Mouse (Mus musculus) intestine, postnatal 0 days (tissue): ENCODE data around the gene Mpo. TPM values are rescaled to one million over a fixed set of nuclear protein-coding genes. Genes with fewer than 3 reads are reported as not detected.

Source experiments
- ATAC-seq: fragments of 200-750 bp; cut with Nextera tagmentation; 2 replicates; pipeline ENCODE4 v1.8.0; 2017; ENCODE audit warnings: mild to moderate bottlenecking, moderate TSS enrichment, moderate library complexity
- H3K27ac ChIP-seq: fragments of 300-500 bp; sonication (generic); 2 replicates; pipeline ENCODE4 v1.5.1; 2014; ENCODE audit warnings: mild to moderate bottlenecking, low read depth, low read length, moderate library complexity
- H3K27me3 ChIP-seq: fragments of 300-500 bp; sonication (generic); replicated peaks from 2 replicates; pipeline ENCODE4 v1.6.1; 2014; ENCODE audit warnings: low read length, mixed read lengths; ENCODE audit not compliant: control insufficient read depth, insufficient read depth
- H3K36me3 ChIP-seq: fragments of 300-500 bp; sonication (generic); 2 replicates; pipeline ENCODE4 v1.6.1; 2014; ENCODE audit warnings: mild to moderate bottlenecking, moderate library complexity; ENCODE audit not compliant: control insufficient read depth, insufficient read depth
- H3K4me1 ChIP-seq: fragments of 300-500 bp; sonication (generic); replicated peaks from 2 replicates; pipeline ENCODE4 v1.6.1; 2014; ENCODE audit warnings: antibody characterized with exemption, low read length, mixed read lengths; ENCODE audit not compliant: control insufficient read depth, insufficient read depth
- H3K4me2 ChIP-seq: fragments of 300-500 bp; sonication (generic); replicated peaks from 2 replicates; pipeline ENCODE4 v1.6.1; 2014; ENCODE audit warnings: low read depth, mild to moderate bottlenecking, moderate library complexity
- H3K4me3 ChIP-seq: fragments of 300-500 bp; sonication (generic); 2 replicates; pipeline ENCODE4 v1.5.1; 2014; ENCODE audit warnings: low read depth, low read length
- H3K9ac ChIP-seq: fragments of 300-500 bp; sonication (generic); 2 replicates; pipeline ENCODE4 v1.6.1; 2014; ENCODE audit warnings: mild to moderate bottlenecking, low read depth, low read length
- H3K9me3 ChIP-seq: fragments of 300-500 bp; sonication (generic); 2 replicates; pipeline ENCODE4 v1.6.1; 2016; ENCODE audit warnings: mixed run types; ENCODE audit not compliant: control insufficient read depth
- CTCF ChIP-seq: sonication (generic); IDR thresholded peaks from 2 replicates; pipeline ENCODE4 v1.5.1; 2016; ENCODE audit warnings: low read depth, mild to moderate bottlenecking, control low read depth, antibody characterized with exemption, moderate library complexity
- WGBS: fragments of 180-500 bp; shearing (Covaris S2); extraction: QIAGEN DNeasy Blood & Tissue Kit; methylation state at CpG from one replicate; pipeline ENCODE4 v1.1.7; 2014; 5-methylcytosine and 5-hydroxymethylcytosine counted together
- microRNA counts: library from miRNA; unstranded; fragments of <30 nt; microRNA quantifications from one replicate; lab custom pipeline; 2016
- microRNA-seq: library from miRNA; unstranded; fragments of <30 nt; microRNA quantifications from one replicate; pipeline ENCODE4, GENCODE M21; 2016
- polyA plus RNA-seq: library from polyadenylated mRNA; unstranded; fragments of >200 nt; fragmentation: Nextera tagmentation; extraction: Ambion mirVana; gene quantifications from 2 replicates; pipeline ENCODE4 v1.2.1, GENCODE M21; 2015

Gene Mpo
- polyA plus RNA-seq, 1 experiment from 2014 or later, result 0.12 TPM

DNA sequence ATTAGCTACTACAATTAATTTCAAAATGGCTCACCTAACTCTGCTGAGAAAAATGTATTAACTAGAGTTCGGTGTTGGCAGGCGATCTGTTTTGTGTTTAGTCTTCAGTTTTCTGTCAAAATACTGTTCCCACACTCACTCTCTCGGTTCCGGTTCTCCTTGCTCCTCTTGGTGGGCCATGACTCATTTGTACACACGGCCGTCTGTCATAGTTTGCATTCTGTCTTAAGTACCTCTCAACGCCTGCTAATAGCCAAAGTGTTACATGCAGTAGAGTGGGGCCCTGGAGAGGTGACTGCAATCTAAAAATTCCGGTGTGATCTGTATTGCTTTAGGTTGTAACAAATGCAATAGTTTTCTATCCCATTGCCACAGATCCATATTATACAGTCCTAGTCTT is 47.3 kb downstream of the Mpo start:
- Histone ChIP-seq H3K9me3 (no peaks in the 10 kb centered on the region), H3K4me2 (no peak overlapping the region), H3K36me3 (no peaks in the 10 kb centered on the region), H3K4me3 (no peak overlapping the region), H3K27me3 (no peaks in the 10 kb centered on the region), H3K4me1 (no peaks in the 10 kb centered on the region), H3K27ac (no peak overlapping the region), H3K9ac (no peak overlapping the region)
- no peak for ATAC-seq
- 69% methylated on average over 8 of the region's 8 CpGs for WGBS
- no peak for TF ChIP-seq CTCF

DNA sequence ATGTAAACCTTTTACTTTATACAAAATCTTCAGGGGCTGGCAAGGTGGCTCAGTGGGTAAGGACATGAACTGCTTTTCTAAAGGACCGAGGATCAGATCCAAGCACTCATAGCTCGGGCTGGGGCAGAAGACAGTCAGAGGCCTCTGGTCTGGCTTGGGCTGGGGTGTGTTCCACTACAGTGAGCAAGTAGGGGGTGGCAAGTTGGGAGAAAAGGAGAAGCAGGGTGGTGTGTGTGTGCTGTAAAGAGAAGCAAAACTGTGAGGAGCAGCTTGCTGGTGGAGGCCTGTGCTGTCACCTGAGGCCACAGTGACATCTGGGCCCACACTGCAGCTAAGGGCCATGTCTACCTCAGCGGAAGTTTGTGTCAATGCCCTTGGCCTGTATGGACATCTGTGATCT is 48.1 kb downstream of the Mpo start:
- H3K4me3 ChIP-seq, result no peak overlapping the region
- H3K27ac ChIP-seq, result no peak overlapping the region
- ATAC-seq, result no peak
- H3K9ac ChIP-seq, result no peak overlapping the region
- 85% methylated on average over 3 of the region's 3 CpGs for WGBS
- H3K9me3 ChIP-seq, result no peaks in the 10 kb centered on the region
- H3K27me3 ChIP-seq, result no peaks in the 10 kb centered on the region
- H3K4me2 ChIP-seq, result no peak overlapping the region
- no peaks in the 10 kb centered on the region for H3K4me1 ChIP-seq
- no peaks in the 10 kb centered on the region for H3K36me3 ChIP-seq
- TF ChIP-seq CTCF, result no peak

DNA sequence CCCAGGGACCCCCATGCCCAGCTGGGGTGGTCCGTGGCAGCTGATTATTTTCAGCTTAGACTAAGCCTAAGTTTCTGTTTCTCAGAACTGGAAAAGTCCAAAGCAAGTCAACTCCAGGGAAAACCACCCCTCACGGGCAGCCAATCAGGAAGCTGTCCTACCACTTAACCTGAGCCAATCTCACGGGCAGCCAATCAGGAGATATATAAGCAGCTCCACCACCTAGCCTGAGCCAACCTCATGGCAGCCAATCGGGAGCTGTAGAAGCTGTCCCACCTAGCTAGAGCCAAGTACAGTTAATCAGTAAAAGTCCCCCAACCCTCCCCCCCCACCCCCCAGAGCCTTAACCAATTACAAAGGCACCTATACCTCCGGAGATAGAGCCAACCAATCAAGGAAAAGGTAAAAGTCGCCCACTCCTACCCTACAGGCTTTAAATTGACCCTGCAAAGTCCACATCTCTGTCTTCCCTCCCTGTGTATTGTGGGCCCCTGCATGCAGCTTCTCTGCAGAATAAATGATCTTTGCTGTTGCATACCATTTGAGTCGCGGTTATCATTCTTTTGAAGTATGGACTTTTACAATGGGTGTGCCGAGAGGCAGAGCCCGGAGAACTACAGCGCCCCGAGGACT is 53.7 kb downstream of the Mpo start:
- peak; percentile 91 for ATAC-seq
- no peak overlapping the region for H3K9ac ChIP-seq
- peak overlapping the region; percentile 32 for H3K4me2 ChIP-seq
- H3K9me3 ChIP-seq, result no peaks in the 10 kb centered on the region
- no peaks in the 10 kb centered on the region for H3K4me1 ChIP-seq
- H3K36me3 ChIP-seq, result no peaks in the 10 kb centered on the region
- 53% methylated on average over 12 of the region's 12 CpGs for WGBS
- no peak for TF ChIP-seq CTCF
- no peaks in the 10 kb centered on the region for H3K27me3 ChIP-seq
- no peak overlapping the region for H3K4me3 ChIP-seq
- no peak overlapping the region for H3K27ac ChIP-seq

GRCm38 (mm10) chr11:87847884-87848283 is 54.5 kb downstream of the Mpo start:
- no peak overlapping the region for H3K4me3 ChIP-seq
- H3K27ac ChIP-seq, result no peak overlapping the region
- no peaks in the 10 kb centered on the region for H3K4me1 ChIP-seq
- no peaks in the 10 kb centered on the region for H3K9me3 ChIP-seq
- H3K27me3 ChIP-seq, result no peaks in the 10 kb centered on the region
- 78% methylated on average over 6 of the region's 6 CpGs for WGBS
- no peak for ATAC-seq
- no peak overlapping the region for H3K9ac ChIP-seq
- H3K36me3 ChIP-seq, result no peaks in the 10 kb centered on the region
- TF ChIP-seq CTCF, result no peak
- 0 out of 2 replicates have a peak overlapping the region, but pooled peaks have one; percentile 32 for H3K4me2 ChIP-seq

DNA sequence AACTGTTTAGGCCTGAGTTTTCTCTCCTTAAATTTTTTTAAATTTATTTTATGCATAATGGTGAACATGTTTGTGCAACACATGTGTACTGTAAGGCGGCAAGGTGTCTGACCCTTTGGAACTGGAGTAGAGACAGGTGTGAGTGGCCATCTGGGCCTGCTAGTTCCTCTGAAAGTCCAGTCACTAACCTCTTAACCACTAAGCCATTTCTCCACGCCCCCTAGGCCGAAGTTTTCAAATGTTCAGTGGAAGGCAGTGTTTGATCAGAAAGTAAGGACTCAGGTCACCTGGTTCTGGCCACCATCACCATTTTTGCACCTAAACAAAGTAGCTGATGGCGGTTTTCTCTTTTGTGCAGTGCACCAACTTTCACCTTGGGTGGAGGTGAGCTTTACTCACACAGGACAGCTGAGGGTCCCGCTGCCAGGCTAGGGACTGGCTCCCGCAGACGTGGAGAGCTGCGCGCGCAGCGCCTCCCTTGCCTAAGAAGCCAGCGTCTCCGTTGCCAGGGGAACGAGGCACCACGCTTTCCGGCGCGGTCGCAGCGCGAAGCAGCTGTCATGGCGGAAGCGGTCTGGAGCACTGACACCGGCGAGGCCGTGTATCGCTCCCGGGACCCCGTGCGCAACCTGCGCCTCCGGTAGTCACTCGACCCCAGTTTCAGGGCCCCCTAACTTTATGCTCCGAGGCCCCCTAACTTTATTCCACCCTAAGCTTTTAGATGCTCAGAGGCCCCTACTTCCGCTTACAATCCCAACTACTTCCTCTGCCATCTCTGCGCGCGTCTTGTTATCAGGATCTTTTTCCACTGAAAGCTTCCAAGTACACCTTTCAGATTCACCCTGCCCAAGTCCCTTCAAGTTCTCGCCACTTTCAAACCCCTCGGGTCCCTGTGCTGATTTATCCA is 59.6 kb downstream of the Mpo start, which contains the start of gene Mks1:
Mks1 (plus strand) TSS at position 526 of the 907 bp plus-strand sequence.
- H3K4me3 ChIP-seq, result peak within 1 kb of the TSS; percentile 70
- no peak for TF ChIP-seq CTCF
- H3K9ac ChIP-seq, result peak within 1 kb of the TSS; percentile 53; the same call in 1 of the 2 replicates
- H3K9me3 ChIP-seq, result no peaks in the 10 kb centered on the region
- 3% methylated on average over 40 of the region's 40 CpGs for WGBS
- peak within 1 kb of the TSS; percentile 28; the same call in 1 of the 2 replicates for H3K27ac ChIP-seq
- peaks cover 15% of the 10 kb centered on the region for H3K36me3 ChIP-seq
- peak within 1 kb of the TSS; percentile 90 for H3K4me2 ChIP-seq
- 0 out of 2 replicates have a peak, but pooled peaks cover 3% of the 10 kb centered on the region for H3K4me1 ChIP-seq
- peak; percentile 91 for ATAC-seq
- H3K27me3 ChIP-seq, result no peaks in the 10 kb centered on the region

DNA sequence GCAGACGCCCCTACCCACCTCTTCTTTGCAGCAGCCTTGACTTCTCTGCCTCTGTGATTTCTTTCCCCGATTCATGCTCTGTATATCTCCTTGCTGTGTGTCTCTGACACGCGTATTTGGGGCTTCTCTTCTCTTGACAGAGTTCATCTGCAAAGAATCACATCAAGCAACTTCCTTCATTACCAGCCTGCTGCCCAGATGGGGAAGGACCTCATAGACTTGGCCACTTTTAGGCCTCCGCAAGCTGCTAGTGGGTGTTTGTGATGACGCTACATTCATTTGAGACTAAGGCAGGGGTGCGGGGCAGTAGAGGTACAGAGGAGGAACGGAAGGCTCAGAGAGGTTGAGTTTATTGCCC is 60.2 kb downstream of the Mpo start:
- H3K4me3 ChIP-seq, result peak overlapping the region; percentile 70
- 0 out of 2 replicates have a peak, but pooled peaks cover 3% of the 10 kb centered on the region for H3K4me1 ChIP-seq
- no peaks in the 10 kb centered on the region for H3K9me3 ChIP-seq
- peak overlapping the region; percentile 28; the same call in 1 of the 2 replicates for H3K27ac ChIP-seq
- no peak for TF ChIP-seq CTCF
- peaks cover 19% of the 10 kb centered on the region for H3K36me3 ChIP-seq
- WGBS, result 29% methylated on average over 8 of the region's 8 CpGs
- ATAC-seq, result peak; percentile 18; the same call in 1 of the 2 replicates
- peak overlapping the region; percentile 53; the same call in 1 of the 2 replicates for H3K9ac ChIP-seq
- peak overlapping the region; percentile 90 for H3K4me2 ChIP-seq
- no peaks in the 10 kb centered on the region for H3K27me3 ChIP-seq

MicroRNAs encoded within 50 kb of the gene (microRNA counts, 519-probe panel; counts per million panel counts)
- microRNA mmu-miR-142-3p (lab: Ali Mortazavi, UCI), result 4,684 counts per million, percentile 78 among the panel's probes with 10 or more counts
- 4,541 counts per million, percentile 73 among the panel's probes with 10 or more counts for microRNA mmu-miR-142-5p (lab: Ali Mortazavi, UCI)

Small RNA genes within 50 kb of the gene (microRNA-seq; reads per million reads assigned to microRNA genes)
- not detected for gene Mir142
- gene Mir142b, result not detected

Other genes starting within 250 kb of the Mpo start
- gene Gm11492, start 226.9 kb upstream of the Mpo start, polyA plus RNA-seq, result not detected in 2 replicates
- 47.2 and 47.3 TPM in 2 replicates for gene Sept4, start 224.7 kb upstream of the Mpo start, polyA plus RNA-seq
- gene Mtmr4, start 201.4 kb upstream of the Mpo start, polyA plus RNA-seq, result 11.1 and 12.2 TPM in 2 replicates
- 0.05 TPM in 1 of 2 replicates, not detected in the other for gene Hsf5, start 176.4 kb upstream of the Mpo start, polyA plus RNA-seq
- gene Rnf43, start 130.9 kb upstream of the Mpo start, polyA plus RNA-seq, result 9.5 and 10.7 TPM in 2 replicates
- gene Supt4a, start 56.0 kb upstream of the Mpo start, polyA plus RNA-seq, result 79.7 and 87.5 TPM in 2 replicates
- 0.33 and 0.61 TPM in 2 replicates for gene Tspoap1, start 33.0 kb upstream of the Mpo start, polyA plus RNA-seq
- gene Lpo, start 34.7 kb downstream of the Mpo start, polyA plus RNA-seq, result 0.22 TPM in 1 of 2 replicates, not detected in the other
- 2.4 and 2.6 TPM in 2 replicates for gene Mks1, start 59.6 kb downstream of the Mpo start, polyA plus RNA-seq
- 0.16 TPM in 1 of 2 replicates, not detected in the other for gene Epx, start 82.0 kb downstream of the Mpo start, polyA plus RNA-seq
- not detected in 2 replicates for gene Olfr462, start 98.7 kb downstream of the Mpo start, polyA plus RNA-seq
- gene Olfr463, start 103.8 kb downstream of the Mpo start, polyA plus RNA-seq, result not detected in 2 replicates
- not detected in 2 replicates for gene Olfr464, start 127.4 kb downstream of the Mpo start, polyA plus RNA-seq
- gene Dynll2, start 194.0 kb downstream of the Mpo start, polyA plus RNA-seq, result 52.4 and 57.4 TPM in 2 replicates